Mouse (Mus musculus) T-cell, adult 2 months (primary cell): ENCODE measurements around the gene H2al2a.

Experiments
- DNase-seq: peaks from one replicate; pipeline ENCODE4 v3.0.0; 2022; ENCODE audit warnings: low spot score

The H2al2a gene

GRCm38 (mm10) chr2:17996858-17997257 is at the start of gene H2al2a:
Gene H2al2a (minus strand): TSS chr2:17996958.
- DNase-seq: no peak

- no peak for DNase-seq
Measured at GRCm38 (mm10) chr2:18046186-18046585, 49.4 kb upstream of the H2al2a start.

GRCm38 (mm10) chr2:18045781-18046181 is 49.0 kb upstream of the H2al2a start:
- DNase-seq: no peak

DNA sequence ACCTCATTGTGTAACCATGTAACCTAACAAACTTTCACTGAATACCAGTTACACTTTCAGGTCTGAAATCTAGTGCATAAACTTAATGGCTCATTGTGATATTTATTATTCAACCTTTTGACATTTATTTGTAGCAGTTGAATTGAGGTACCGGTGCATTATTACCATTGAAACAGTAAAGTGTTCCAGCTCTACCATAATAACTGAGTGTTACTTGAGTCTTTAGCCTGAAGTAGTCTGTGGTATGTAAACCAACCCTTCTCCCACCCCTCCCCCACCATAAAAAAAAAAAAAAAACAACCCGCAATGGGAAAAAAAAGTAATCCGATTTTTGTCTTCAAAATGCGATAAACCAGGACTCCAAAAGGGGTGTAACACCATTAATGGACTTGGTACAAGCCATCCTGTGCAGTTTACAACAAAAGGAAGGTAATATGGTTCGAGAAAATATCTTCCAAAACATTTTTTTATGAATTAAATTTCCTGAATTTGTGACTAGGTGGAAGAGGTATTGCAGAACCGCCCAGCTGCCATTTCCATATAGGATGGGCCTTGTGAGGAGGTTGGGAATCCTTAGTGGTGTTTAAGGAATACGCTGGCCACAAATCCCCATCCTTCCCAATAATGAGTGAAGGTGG is 48.5 kb upstream of the H2al2a start:
- no peak for DNase-seq

DNA sequence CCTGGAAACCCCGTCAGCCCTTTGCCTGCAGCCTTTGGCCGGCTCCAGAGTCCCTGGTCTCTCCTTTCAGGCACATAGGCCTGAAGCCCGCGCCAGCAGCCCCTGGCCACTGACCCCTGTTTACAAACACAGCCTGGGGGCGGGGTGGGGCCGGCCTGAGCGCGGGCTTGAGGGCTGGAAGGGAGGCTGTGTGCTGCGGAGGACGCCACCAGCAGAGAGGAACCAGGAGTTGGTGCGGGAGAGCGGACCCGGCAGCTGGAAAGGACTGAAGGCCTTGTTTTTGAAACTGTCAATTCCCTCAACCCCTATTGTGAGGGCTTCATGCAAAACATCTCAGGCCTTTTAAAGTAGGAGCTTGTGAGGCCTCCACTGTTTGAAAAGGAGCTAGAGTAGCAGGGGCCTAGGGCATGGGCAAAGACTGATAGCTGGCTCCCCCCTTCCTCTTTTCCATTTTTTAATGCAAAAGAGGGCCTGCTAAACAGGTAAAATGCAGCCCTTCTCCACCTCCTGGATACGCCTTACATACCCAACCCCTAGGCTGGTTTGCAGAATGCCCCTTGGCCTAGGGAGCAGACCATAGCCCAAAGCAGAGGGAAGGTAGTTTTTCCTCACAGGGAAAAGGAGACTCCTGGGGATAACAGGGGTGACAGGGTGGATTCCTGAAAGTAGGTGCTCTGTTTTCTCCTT is 44.6 kb upstream of the H2al2a start:
- DNase-seq: no peak

GRCm38 (mm10) chr2:18040347-18041160 is 43.8 kb upstream of the H2al2a start:
- no peak for DNase-seq

GRCm38 (mm10) chr2:18039566-18040290 is 43.0 kb upstream of the H2al2a start:
- no peak for DNase-seq

GRCm38 (mm10) chr2:18038895-18039371 is 42.2 kb upstream of the H2al2a start:
- DNase-seq: no peak

DNA sequence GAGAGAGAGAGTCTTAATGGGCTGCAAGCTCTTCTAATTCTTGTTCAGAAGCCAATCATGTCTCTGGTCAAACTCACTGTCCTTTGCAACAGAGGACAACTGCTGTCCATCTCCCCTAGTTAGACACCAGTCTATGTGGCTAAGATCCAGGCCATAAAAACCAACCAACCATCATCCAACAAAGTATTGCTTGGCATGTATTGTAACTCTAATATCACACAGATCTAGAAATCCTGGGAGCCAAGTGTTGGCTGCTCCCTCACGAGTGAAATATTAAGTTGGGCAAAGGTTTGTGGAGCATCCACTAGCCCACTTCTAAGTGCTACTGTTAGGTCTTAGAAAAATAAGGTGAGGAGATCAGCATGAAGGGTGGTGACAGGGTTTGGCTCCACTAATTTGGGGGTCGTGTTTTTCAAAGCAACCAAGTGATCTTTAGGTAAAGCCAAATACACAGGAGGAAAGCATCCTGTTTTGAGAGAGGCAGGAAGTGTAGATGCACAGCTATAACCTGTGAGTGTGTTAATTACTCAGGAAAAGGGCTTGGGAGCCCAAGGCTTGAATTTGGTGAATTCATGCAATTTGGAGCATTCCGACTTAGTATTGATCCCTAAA is 41.5 kb upstream of the H2al2a start:
- no peak for DNase-seq

DNA sequence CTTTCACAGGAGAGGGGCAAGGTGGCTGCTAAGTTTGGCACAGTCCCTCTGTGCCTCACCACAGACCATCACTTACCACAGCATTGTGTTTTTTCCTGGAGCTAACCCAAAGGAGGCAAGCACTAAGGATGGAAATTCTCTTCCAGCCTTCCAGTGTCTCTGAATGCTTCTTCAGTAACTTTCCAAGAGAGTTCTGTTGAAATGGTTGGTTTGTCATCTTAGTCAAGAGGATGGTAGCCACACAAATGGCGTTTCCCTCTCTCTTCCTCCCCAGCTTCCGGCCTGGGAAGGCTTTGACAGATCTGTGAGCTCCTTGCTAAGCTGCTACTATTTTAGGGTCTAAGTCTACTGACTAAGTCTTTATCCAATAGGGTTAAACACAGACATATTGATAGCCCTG is 40.7 kb upstream of the H2al2a start, which contains the start of gene A930004D18Rik:
TSS of gene A930004D18Rik (minus strand) at position 247 of the 400 bp plus-strand sequence.
- DNase-seq: no peak

- DNase-seq: no peak
Measured at GRCm38 (mm10) chr2:18034371-18035250, 37.9 kb upstream of the H2al2a start.

DNA sequence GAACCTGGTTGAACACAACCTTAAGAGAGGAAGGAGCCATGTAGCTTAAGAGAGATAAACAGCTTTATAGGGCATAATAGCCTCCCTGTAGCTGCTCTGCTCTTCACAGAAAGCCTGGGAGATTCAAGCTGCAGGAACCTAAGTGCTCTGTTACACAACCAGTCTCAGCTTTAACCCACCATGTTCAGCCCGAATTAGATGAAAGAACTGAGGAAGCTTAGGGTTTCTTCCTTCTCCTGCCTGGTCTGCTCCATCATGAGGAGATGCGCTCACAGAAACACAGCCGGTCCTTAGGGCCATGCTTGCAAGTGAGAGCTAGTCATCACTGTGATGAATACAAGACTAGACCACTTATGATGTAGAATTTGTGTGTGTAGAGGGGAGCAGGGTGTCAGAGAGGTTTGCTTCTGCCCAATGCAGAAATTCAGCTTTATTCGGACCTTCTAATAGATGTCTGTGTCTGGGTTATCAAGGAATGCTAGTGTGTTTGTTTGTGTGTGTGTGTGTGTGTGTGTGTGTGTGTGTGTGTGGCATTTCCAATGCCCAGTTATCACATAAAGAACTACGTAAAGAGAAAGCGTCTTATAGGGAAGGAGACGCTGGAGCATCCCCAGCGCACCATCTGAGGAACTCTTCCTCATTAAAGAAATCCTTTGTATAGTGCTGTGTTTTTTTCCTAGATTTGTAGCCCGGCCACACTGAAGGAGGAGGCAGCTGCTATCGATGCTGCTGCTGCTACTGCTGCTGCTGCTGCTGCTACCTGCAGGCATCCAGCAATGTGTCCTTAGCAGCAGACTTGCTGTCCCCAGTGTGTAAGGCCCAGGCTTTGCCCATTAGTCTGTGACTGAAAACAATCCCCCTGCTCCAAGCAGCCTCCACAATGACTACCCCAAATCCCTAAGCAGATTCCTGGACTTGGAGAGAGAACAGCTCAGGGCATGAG is 36.7 kb upstream of the H2al2a start:
- DNase-seq: no peak

GRCm38 (mm10) chr2:18032538-18032895 is 35.8 kb upstream of the H2al2a start:
- no peak for DNase-seq

GRCm38 (mm10) chr2:18031831-18032537 is 35.2 kb upstream of the H2al2a start:
- DNase-seq: no peak

GRCm38 (mm10) chr2:18031271-18031821 is 34.6 kb upstream of the H2al2a start:
- DNase-seq: no peak

GRCm38 (mm10) chr2:18030581-18030980 is 33.8 kb upstream of the H2al2a start:
- DNase-seq: no peak

GRCm38 (mm10) chr2:18029656-18030055 is 32.9 kb upstream of the H2al2a start:
- no peak for DNase-seq
